Mouse (Mus musculus) stomach, postnatal 0 days (tissue): ENCODE data around the gene Taf1c.

Source experiments
- CTCF ChIP-seq: IDR thresholded peaks from 2 replicates; pipeline ENCODE4 v1.5.1; 2016; ENCODE audit warnings: antibody characterized with exemption, low read depth, mild to moderate bottlenecking, moderate library complexity
- EP300 ChIP-seq: optimal IDR thresholded peaks from 2 replicates; pipeline ENCODE3; 2016; ENCODE audit warnings: antibody characterized with exemption

DNA sequence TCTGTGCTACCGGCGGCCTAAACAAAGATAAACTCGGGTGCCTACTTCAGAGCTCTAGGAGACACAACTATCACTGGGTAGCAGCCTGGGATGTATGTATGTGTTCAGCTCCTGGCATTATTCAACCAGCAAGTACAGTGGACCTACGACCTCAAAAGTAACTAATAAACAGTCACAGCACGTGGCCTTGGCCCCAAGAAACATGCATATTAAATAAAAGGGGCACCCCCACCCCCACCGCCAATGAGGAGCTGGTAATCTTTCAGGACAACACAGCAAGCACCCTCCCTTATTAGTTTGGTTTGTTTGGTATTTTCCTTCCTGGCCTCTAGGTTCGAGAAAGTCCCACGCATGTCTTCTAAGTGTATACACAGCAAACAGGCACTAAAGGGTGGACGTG, 36.8 kb downstream of the Taf1c start:
- TF ChIP-seq CTCF (no peak), EP300 (no peak)
